Mouse (Mus musculus): ENCODE measurements around the gene Scgb1a1. TPM values are rescaled to one million over a fixed set of nuclear protein-coding genes. Genes with fewer than 3 reads are reported as not detected.
A peak's percentile ranks its signal among the peaks of the same experiment; 100 is the strongest.

The Scgb1a1 gene
- polyA plus RNA-seq, 1 experiment = 174 TPM

DNA sequence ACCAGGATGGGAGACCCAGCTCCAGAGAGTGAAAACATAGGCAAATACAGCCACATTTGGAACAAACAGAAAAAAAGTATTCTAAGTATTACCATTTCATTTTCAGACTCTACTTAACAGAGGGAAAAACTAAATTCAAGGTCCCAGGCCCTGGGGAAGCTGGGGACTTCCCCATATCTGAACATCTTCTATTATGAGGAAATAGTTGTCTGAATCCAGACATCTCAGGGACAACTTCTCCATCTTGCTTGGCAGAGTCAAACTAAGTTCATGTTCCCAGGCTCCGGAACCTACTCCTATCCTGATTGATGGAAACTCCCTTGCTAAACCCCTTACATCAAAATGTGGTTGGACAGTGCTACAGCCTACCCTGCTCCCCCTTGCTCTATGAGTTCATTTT lies 34.6 kb upstream of the Scgb1a1 start:
- 97% methylated on average over 1 of the region's 1 CpGs for WGBS
- no peak overlapping the region for H3K4me3 ChIP-seq (ENCODE audit: control insufficient read depth, insufficient read depth, low read length)
- H3K27me3 ChIP-seq (ENCODE audit: control insufficient read depth, insufficient read depth, low read length) = no peaks in the 10 kb centered on the region
- H3K4me1 ChIP-seq (replicated peaks; ENCODE audit: control insufficient read depth, insufficient read depth, low read length) = no peaks in the 10 kb centered on the region
- no peak for DNase-seq
- H3K36me3 ChIP-seq (ENCODE audit: control insufficient read depth, insufficient read depth, low read length) = 0 out of 2 replicates have a peak, but pooled peaks cover 3% of the 10 kb centered on the region
- TF ChIP-seq POLR2A (IDR thresholded peaks at IDR 0.05; ENCODE audit: control insufficient read depth, extremely low read depth, insufficient read depth, low read length, poor library complexity) = no peak
- TF ChIP-seq CTCF (IDR thresholded peaks at IDR 0.05; ENCODE audit: borderline replicate concordance, control insufficient read depth, extremely low read depth, insufficient read depth, low read length, poor library complexity) = no peak
- H3K27ac ChIP-seq (ENCODE audit: control insufficient read depth, insufficient read depth, low read length) = no peak overlapping the region

DNA sequence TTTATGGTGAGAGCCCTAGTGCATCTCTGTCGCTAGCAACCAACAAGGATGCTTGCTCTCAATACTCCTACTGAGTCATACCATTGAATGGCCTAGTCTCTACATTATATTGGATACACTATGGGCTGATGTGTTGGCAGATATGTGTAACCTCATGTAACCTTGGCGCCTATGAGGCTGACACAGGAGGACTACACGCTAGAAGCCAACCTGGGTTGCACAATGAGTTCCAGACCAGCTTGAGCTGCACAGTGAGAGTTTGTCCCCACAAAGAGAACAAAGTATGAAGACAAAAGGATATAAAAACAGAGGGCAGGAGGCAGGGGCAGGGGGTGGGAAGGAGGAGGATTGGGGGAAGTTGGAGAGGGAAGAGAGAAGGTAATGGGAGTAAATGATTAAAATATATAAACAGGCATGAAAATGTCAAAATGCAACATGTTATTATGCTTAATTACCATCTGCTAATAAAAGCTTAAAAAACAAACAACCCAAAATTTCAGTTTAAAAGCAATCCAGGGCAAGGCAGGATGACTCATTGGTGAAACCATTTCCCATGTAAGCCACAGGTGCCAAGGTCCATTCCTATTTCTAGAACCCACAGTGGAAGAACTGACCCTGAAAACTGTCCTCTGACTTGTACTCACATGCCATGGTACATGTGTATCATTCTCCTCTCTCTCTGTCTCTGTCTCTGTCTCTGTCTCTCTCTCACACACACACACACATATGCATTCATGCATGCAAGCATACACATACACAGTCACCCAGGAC lies 32.1 kb upstream of the Scgb1a1 start:
- H3K27me3 ChIP-seq (ENCODE audit: control insufficient read depth, insufficient read depth, low read length) = no peaks in the 10 kb centered on the region
- H3K36me3 ChIP-seq (ENCODE audit: control insufficient read depth, insufficient read depth, low read length) = peaks cover 11% of the 10 kb centered on the region
- H3K4me1 ChIP-seq (replicated peaks; ENCODE audit: control insufficient read depth, insufficient read depth, low read length) = no peaks in the 10 kb centered on the region
- H3K4me3 ChIP-seq (ENCODE audit: control insufficient read depth, insufficient read depth, low read length) = no peak overlapping the region
- 98% methylated on average over 3 of the region's 3 CpGs for WGBS
- no peak overlapping the region for H3K27ac ChIP-seq (ENCODE audit: control insufficient read depth, insufficient read depth, low read length)
- DNase-seq = no peak
- TF ChIP-seq POLR2A (IDR thresholded peaks at IDR 0.05; ENCODE audit: control insufficient read depth, extremely low read depth, insufficient read depth, low read length, poor library complexity) (no peak), CTCF (IDR thresholded peaks at IDR 0.05; ENCODE audit: borderline replicate concordance, control insufficient read depth, extremely low read depth, insufficient read depth, low read length, poor library complexity) (no peak)

- Histone ChIP-seq H3K36me3 (ENCODE audit: control insufficient read depth, insufficient read depth, low read length) (peaks cover 31% of the 10 kb centered on the region), H3K4me3 (ENCODE audit: control insufficient read depth, insufficient read depth, low read length) (no peak overlapping the region), H3K4me1 (replicated peaks; ENCODE audit: control insufficient read depth, insufficient read depth, low read length) (no peaks in the 10 kb centered on the region), H3K27me3 (ENCODE audit: control insufficient read depth, insufficient read depth, low read length) (no peaks in the 10 kb centered on the region), H3K27ac (ENCODE audit: control insufficient read depth, insufficient read depth, low read length) (no peak overlapping the region)
- WGBS = 99% methylated on average over 5 of the region's 5 CpGs
- no peak for DNase-seq
- TF ChIP-seq POLR2A (IDR thresholded peaks at IDR 0.05; ENCODE audit: control insufficient read depth, extremely low read depth, insufficient read depth, low read length, poor library complexity) (no peak), CTCF (IDR thresholded peaks at IDR 0.05; ENCODE audit: borderline replicate concordance, control insufficient read depth, extremely low read depth, insufficient read depth, low read length, poor library complexity) (no peak)
Measured at GRCm38 (mm10) chr19:9117275-9117674, 29.5 kb upstream of the Scgb1a1 start.

DNA sequence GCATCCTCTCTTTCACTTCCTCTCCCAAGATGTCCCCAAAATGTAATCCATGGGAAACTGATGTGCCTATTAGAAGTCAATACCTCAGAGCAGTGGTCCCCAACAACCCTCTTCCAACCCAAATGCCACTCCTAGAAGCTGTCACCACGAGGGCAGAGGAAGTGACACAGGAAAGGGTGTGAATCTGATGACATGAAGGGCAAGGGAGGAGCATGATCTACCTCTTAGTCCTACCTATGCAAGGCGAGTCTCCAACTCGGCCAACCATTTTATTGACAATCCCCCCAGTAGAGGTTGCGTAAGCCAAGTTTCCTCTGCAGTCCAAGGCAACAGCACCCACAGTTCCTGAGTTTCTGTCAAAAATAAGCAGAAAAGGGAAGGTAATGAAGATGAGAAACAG lies 28.5 kb upstream of the Scgb1a1 start:
- 71% methylated on average over 4 of the region's 4 CpGs for WGBS
- TF ChIP-seq POLR2A (IDR thresholded peaks at IDR 0.05; ENCODE audit: control insufficient read depth, extremely low read depth, insufficient read depth, low read length, poor library complexity) (no peak), CTCF (IDR thresholded peaks at IDR 0.05; ENCODE audit: borderline replicate concordance, control insufficient read depth, extremely low read depth, insufficient read depth, low read length, poor library complexity) (no peak)
- no peaks in the 10 kb centered on the region for H3K4me1 ChIP-seq (replicated peaks; ENCODE audit: control insufficient read depth, insufficient read depth, low read length)
- H3K36me3 ChIP-seq (ENCODE audit: control insufficient read depth, insufficient read depth, low read length) = peaks cover 35% of the 10 kb centered on the region
- H3K27me3 ChIP-seq (ENCODE audit: control insufficient read depth, insufficient read depth, low read length) = no peaks in the 10 kb centered on the region
- H3K27ac ChIP-seq (ENCODE audit: control insufficient read depth, insufficient read depth, low read length) = no peak overlapping the region
- DNase-seq = no peak
- no peak overlapping the region for H3K4me3 ChIP-seq (ENCODE audit: control insufficient read depth, insufficient read depth, low read length)

GRCm38 (mm10) chr19:9112043-9112442 lies 24.3 kb upstream of the Scgb1a1 start:
- no peak for TF ChIP-seq POLR2A (IDR thresholded peaks at IDR 0.05; ENCODE audit: control insufficient read depth, extremely low read depth, insufficient read depth, low read length, poor library complexity)
- no peak for TF ChIP-seq CTCF (IDR thresholded peaks at IDR 0.05; ENCODE audit: borderline replicate concordance, control insufficient read depth, extremely low read depth, insufficient read depth, low read length, poor library complexity)
- no peak overlapping the region for H3K4me3 ChIP-seq (ENCODE audit: control insufficient read depth, insufficient read depth, low read length)
- H3K36me3 ChIP-seq (ENCODE audit: control insufficient read depth, insufficient read depth, low read length) = peaks cover 35% of the 10 kb centered on the region
- H3K27ac ChIP-seq (ENCODE audit: control insufficient read depth, insufficient read depth, low read length) = no peak overlapping the region
- no peak for DNase-seq
- H3K27me3 ChIP-seq (ENCODE audit: control insufficient read depth, insufficient read depth, low read length) = no peaks in the 10 kb centered on the region
- peaks cover 5% of the 10 kb centered on the region; the same call in 1 of the 2 replicates for H3K4me1 ChIP-seq (replicated peaks; ENCODE audit: control insufficient read depth, insufficient read depth, low read length)
- WGBS = 83% methylated on average over 8 of the region's 8 CpGs

GRCm38 (mm10) chr19:9110182-9110869 lies 22.6 kb upstream of the Scgb1a1 start:
- Histone ChIP-seq H3K4me3 (ENCODE audit: control insufficient read depth, insufficient read depth, low read length) (no peak overlapping the region), H3K27me3 (ENCODE audit: control insufficient read depth, insufficient read depth, low read length) (no peaks in the 10 kb centered on the region), H3K4me1 (replicated peaks; ENCODE audit: control insufficient read depth, insufficient read depth, low read length) (peaks cover 5% of the 10 kb centered on the region; the same call in 1 of the 2 replicates), H3K36me3 (ENCODE audit: control insufficient read depth, insufficient read depth, low read length) (peaks cover 24% of the 10 kb centered on the region), H3K27ac (ENCODE audit: control insufficient read depth, insufficient read depth, low read length) (no peak overlapping the region)
- 66% methylated on average over 4 of the region's 4 CpGs for WGBS
- peak; percentile 41 for DNase-seq
- no peak for TF ChIP-seq POLR2A (IDR thresholded peaks at IDR 0.05; ENCODE audit: control insufficient read depth, extremely low read depth, insufficient read depth, low read length, poor library complexity)
- no peak for TF ChIP-seq CTCF (IDR thresholded peaks at IDR 0.05; ENCODE audit: borderline replicate concordance, control insufficient read depth, extremely low read depth, insufficient read depth, low read length, poor library complexity)
